Mouse (Mus musculus): ENCODE measurements around the gene Tbpl2.

GRCm38 (mm10) chr2:24048480-24049097 is 47.8 kb downstream of the Tbpl2 start:
- TF ChIP-seq CTCF (IDR thresholded peaks at IDR 0.05; ENCODE audit: low read depth, low read length), result no peak
- peak; percentile 93 for TF ChIP-seq POLR2A (IDR thresholded peaks at IDR 0.05; ENCODE audit: extremely low read depth, insufficient read depth, low read length)
